Mouse (Mus musculus) left cerebral cortex, adult 11 months (tissue): ENCODE data around the gene Uaca.

Experiments
- DNase-seq: peaks from one replicate; pipeline ENCODE4 v3.0.0; 2022; ENCODE audit warnings: low spot score

Gene Uaca

GRCm38 (mm10) chr9:60837449-60838141, 43.3 kb downstream of the Uaca start:
- no peak for DNase-seq

- DNase-seq = no peak
These were observed 44.1 kb downstream of the Uaca start for GRCm38 (mm10) chr9:60838331-60838872.

- no peak for DNase-seq
These were observed 47.1 kb downstream of the Uaca start for GRCm38 (mm10) chr9:60841393-60841792.

- no peak for DNase-seq
These were observed 49.2 kb downstream of the Uaca start for GRCm38 (mm10) chr9:60843415-60844076.

- no peak for DNase-seq
These were observed 54.4 kb downstream of the Uaca start for GRCm38 (mm10) chr9:60848730-60849129.

GRCm38 (mm10) chr9:60849986-60850385, 55.6 kb downstream of the Uaca start:
- no peak for DNase-seq

GRCm38 (mm10) chr9:60854196-60854595, 59.9 kb downstream of the Uaca start:
- no peak for DNase-seq

- DNase-seq = peak; percentile 27
These were observed 63.5 kb downstream of the Uaca start for GRCm38 (mm10) chr9:60857833-60858232.

GRCm38 (mm10) chr9:60858306-60858960, 64.1 kb downstream of the Uaca start:
- peak; percentile 17 for DNase-seq

GRCm38 (mm10) chr9:60859031-60859430, 64.7 kb downstream of the Uaca start:
- no peak for DNase-seq

- DNase-seq = no peak
These were observed 66.7 kb downstream of the Uaca start for GRCm38 (mm10) chr9:60861030-60861429.

GRCm38 (mm10) chr9:60864664-60865063, 70.3 kb downstream of the Uaca start:
- DNase-seq = no peak

- no peak for DNase-seq
These were observed 71.5 kb downstream of the Uaca start for GRCm38 (mm10) chr9:60865866-60866265.

GRCm38 (mm10) chr9:60870451-60870850, 76.1 kb downstream of the Uaca start:
- no peak for DNase-seq

GRCm38 (mm10) chr9:60870919-60871503, 76.7 kb downstream of the Uaca start:
- DNase-seq = no peak

- no peak for DNase-seq
These were observed 79.1 kb downstream of the Uaca start for GRCm38 (mm10) chr9:60873257-60874054.

- DNase-seq = no peak
These were observed 79.7 kb downstream of the Uaca start for GRCm38 (mm10) chr9:60874055-60874392.

- no peak for DNase-seq
These were observed 81.7 kb downstream of the Uaca start for GRCm38 (mm10) chr9:60876085-60876484.

GRCm38 (mm10) chr9:60876531-60876930, 82.2 kb downstream of the Uaca start:
- DNase-seq = no peak

- DNase-seq = no peak
These were observed 83.8 kb downstream of the Uaca start for GRCm38 (mm10) chr9:60878051-60878557.

- no peak for DNase-seq
These were observed 84.3 kb downstream of the Uaca start for GRCm38 (mm10) chr9:60878630-60879029.

- DNase-seq = no peak
These were observed 90.8 kb downstream of the Uaca start for GRCm38 (mm10) chr9:60885148-60885547.
